Comparison of ENCODE assay signal across 11 mouse cellular contexts in the genomic region with DNA sequence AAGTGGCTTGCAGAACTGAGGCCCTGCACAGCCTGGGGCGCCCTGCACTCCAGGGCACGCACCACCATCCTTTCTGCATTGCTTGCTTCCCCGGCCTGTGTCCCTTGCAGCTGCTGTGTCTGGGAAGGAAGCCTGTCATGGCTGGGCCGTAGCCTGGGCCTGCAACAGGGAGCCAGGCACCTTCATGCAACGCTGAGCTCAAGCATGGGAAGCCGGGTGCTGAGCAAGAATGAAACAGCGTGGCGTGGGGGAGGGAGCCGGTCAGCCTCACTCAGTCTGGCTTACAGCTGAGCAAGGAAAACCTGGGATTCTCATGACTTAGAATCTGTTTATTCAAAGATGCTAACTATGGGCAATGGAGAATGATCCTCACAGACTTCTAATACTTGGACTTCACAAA. TPM values are rescaled to one million over a fixed set of nuclear protein-coding genes. Genes with fewer than 3 reads are reported as not detected.
DNase-seq lines count a peak whose midpoint lies in the region; ATAC-seq and TF ChIP-seq lines count a peak whose summit lies in the region.
"Had no signal": no experiment of that assay in that cellular context is flagged by ENCODE, and none has a peak within 500 bp of the region (broad histone marks: within the 10 kb centered on the region; RNA-seq: fewer than 3 reads in every experiment).

No protein-coding gene starts in this region.

- H3K9me3 ChIP-seq in forebrain, postnatal 0 days (ENCODE audit: low read length): no peaks in the 10 kb centered on the region

- H3K4me1 ChIP-seq in cerebellum, adult 2 months (ENCODE audit: control insufficient read depth, insufficient read depth, low read length): peaks cover 30% of the 10 kb centered on the region
- 0 out of 2 replicates have a peak, but pooled peaks cover 3% of the 10 kb centered on the region for H3K4me1 ChIP-seq in forebrain, postnatal 0 days (ENCODE audit: insufficient read depth)

- no peak overlapping the region for H3K4me2 ChIP-seq in forebrain, postnatal 0 days (ENCODE audit: low read depth)

- H3K27me3 ChIP-seq in cerebellum, adult 2 months (ENCODE audit: control insufficient read depth, insufficient read depth, low read length): no peaks in the 10 kb centered on the region
- H3K27me3 ChIP-seq in forebrain, postnatal 0 days (ENCODE audit: insufficient read depth, low read length): no peaks in the 10 kb centered on the region

- peak; percentile 49 to 53 for DNase-seq in cerebellum, adult 2 months
- no peak for DNase-seq in cerebellum, adult 9-11 months
- peak; percentile 14 for DNase-seq in urinary bladder, postnatal 14 days (ENCODE audit: low spot score)
- DNase-seq in urinary bladder, postnatal 10 days (ENCODE audit: low spot score): no peak
- DNase-seq in left cerebral cortex, adult 2 months (ENCODE audit: extremely low spot score in 1 of 2, low spot score in 2 of 2): peak; percentile 35 to 46
- no peak for DNase-seq in testis, postnatal 10 days (ENCODE audit: low spot score)
- DNase-seq in forebrain, postnatal 0 days: no peak
- DNase-seq in lung, postnatal 25 days (ENCODE audit: low spot score): no peak
- DNase-seq: adrenal gland, postnatal 36 days; B cell, adult 2 months had no signal

- no peak overlapping the region for H3K4me3 ChIP-seq in cerebellum, adult 2 months (replicated peaks; ENCODE audit: insufficient read depth, low read depth, low read length)
- H3K4me3 ChIP-seq in left cerebral cortex, adult 2 months: no peak overlapping the region
- H3K4me3 ChIP-seq in forebrain, postnatal 0 days (ENCODE audit: low read depth, low read length): no peak overlapping the region

- no peak for TF ChIP-seq CTCF in cerebellum, adult 2 months (IDR thresholded peaks at IDR 0.05; ENCODE audit: borderline replicate concordance, insufficient read depth, low read depth, low read length)
- TF ChIP-seq CTCF in left cerebral cortex, adult 2 months (IDR thresholded peaks at IDR 0.05): no peak
- no peak for TF ChIP-seq CTCF in forebrain, postnatal 0 days (IDR thresholded peaks at IDR 0.05; ENCODE audit: low read depth)

- H3K9ac ChIP-seq in forebrain, postnatal 0 days: no peak overlapping the region

- TF ChIP-seq POLR2A in cerebellum, adult 2 months (IDR thresholded peaks at IDR 0.05; ENCODE audit: borderline replicate concordance, insufficient read depth, low read length): no peak

- WGBS in cerebellum, adult 2 months: 24% methylated on average over 9 of the region's 9 CpGs
- WGBS in forebrain, postnatal 0 days: 72% methylated on average over 9 of the region's 9 CpGs

- H3K27ac ChIP-seq in cerebellum, adult 2 months (ENCODE audit: insufficient read depth, low read length): no peak overlapping the region
- H3K27ac ChIP-seq in left cerebral cortex, adult 2 months: peak overlapping the region; percentile 16; the same call in 1 of the 2 replicates
- no peak overlapping the region for H3K27ac ChIP-seq in forebrain, postnatal 0 days (ENCODE audit: low read depth, low read length)

- intact Hi-C loops in left cerebral cortex, adult 2 months (cut with DNase I): loop anchor here (5.0 kb wide), 1 partner anchor 39 kb away; no protein-coding TSS in a partner anchor

- H3K36me3 ChIP-seq in forebrain, postnatal 0 days (ENCODE audit: insufficient read depth): no peaks in the 10 kb centered on the region

- ATAC-seq in forebrain, postnatal 0 days: no peak

RNA-seq across cellular contexts. Expression of gene 1700086D15Rik, which starts 33.1 kb away (rescaled TPM):
- 1.6 and 2.2 TPM in 2 replicates for polyA plus RNA-seq in cerebellum, adult 2 months (2012; rRNA removed)
- 1 to 10 TPM; 3.5 to 4.0 TPM for total RNA-seq in left cerebral cortex, adult 2 months (2021)
- 0.71 and 1.5 TPM in 2 replicates for total RNA-seq in forebrain, postnatal 0 days (2014; rRNA removed)
- 0.21 and 0.33 TPM in 2 replicates for polyA plus RNA-seq in forebrain, postnatal 0 days (2015; fragmentation: Nextera tagmentation; extraction: Ambion mirVana)
- polyA plus RNA-seq: neural tube, embryonic 11.5 days had no signal

RNA-seq across cellular contexts. Expression of gene Arhgap44, which starts 36.2 kb away (rescaled TPM):
- 77.3 and 82.9 TPM in 2 replicates for polyA plus RNA-seq in cerebellum, adult 2 months (2012; rRNA removed)
- 100 to 1,000 TPM; 137 to 142 TPM for total RNA-seq in left cerebral cortex, adult 2 months (2021)
- total RNA-seq in forebrain, postnatal 0 days (2014; rRNA removed): 27.4 and 29.6 TPM in 2 replicates
- polyA plus RNA-seq in forebrain, postnatal 0 days (2015; fragmentation: Nextera tagmentation; extraction: Ambion mirVana): 13.6 and 17.4 TPM in 2 replicates

Comparison
In these comparisons a context has a peak if more than half of its experiments do, and no peak if none do; other contexts are left out.
1. DNase-seq: peak in cerebellum, adult 2 months (2 of 2), urinary bladder, postnatal 14 days (single experiment) and left cerebral cortex, adult 2 months (2 of 2); none in cerebellum, adult 9-11 months (single experiment), urinary bladder, postnatal 10 days (single experiment), testis, postnatal 10 days (single experiment), forebrain, postnatal 0 days (single experiment) and lung, postnatal 25 days (single experiment).